Comparison of ENCODE assay signal across 8 mouse cellular contexts in genomic region chr5:144254811-144255631, GRCm38 (mm10). TPM values are rescaled to one million over a fixed set of nuclear protein-coding genes. Genes with fewer than 3 reads are reported as not detected.
DNase-seq lines count a peak whose midpoint lies in the region; ATAC-seq lines count a peak whose summit lies in the region.

No protein-coding gene starts in this region.

- H3K9ac ChIP-seq in intestine, embryonic 14.5 days (ENCODE audit: low read length) = peak overlapping the region; percentile 94

- intact Hi-C loops in gastrocnemius, postnatal 14 days (cut with DNase I; ENCODE audit: low total_unique reads) = no loop called here
- intact Hi-C loops in left cerebral cortex, postnatal 14 days (cut with DNase I) = no loop called here

- H3K4me2 ChIP-seq in intestine, embryonic 14.5 days (ENCODE audit: low read length) = peak overlapping the region; percentile 92

- ATAC-seq in intestine, embryonic 14.5 days (replicated peaks; ENCODE audit: low FRiP score, low TSS enrichment, low read depth) = peak; percentile 84
- ATAC-seq in megakaryocyte-erythroid progenitor cell, adult 5-6 weeks (replicated peaks; ENCODE audit: low FRiP score, low TSS enrichment, poor library complexity, severe bottlenecking) = peak; percentile 65

- DNase-seq in adrenal gland, adult 2 months = peak; percentile 93
- DNase-seq in embryo, embryonic 10.5 days (ENCODE audit: low spot score) = peak; percentile 95
- DNase-seq in gastrocnemius, postnatal 14 days = peak; percentile 86
- DNase-seq in intestine, embryonic 14.5 days (ENCODE audit: low spot score) = peak; percentile 92
- peak; percentile 76 to 80 for DNase-seq in left cerebral cortex, postnatal 14 days (ENCODE audit: low spot score in 2 of 2)
- DNase-seq in right cerebral cortex, postnatal 14 days = peak; percentile 80
- peak; percentile 95 for DNase-seq in yolk sac, embryonic 10.5 days (ENCODE audit: low spot score)

- under 1% methylated on average over 68 of the region's 84 CpGs for WGBS in intestine, embryonic 14.5 days

- H3K36me3 ChIP-seq in intestine, embryonic 14.5 days (ENCODE audit: control insufficient read depth, insufficient read depth, low read length) = peaks cover 12% of the 10 kb centered on the region; the same call in 1 of the 2 replicates

- H3K9me3 ChIP-seq in intestine, embryonic 14.5 days (ENCODE audit: control insufficient read depth, low read length) = peaks cover 3% of the 10 kb centered on the region; the same call in 1 of the 2 replicates

- peaks cover 39% of the 10 kb centered on the region for H3K4me1 ChIP-seq in intestine, embryonic 14.5 days (replicated peaks; ENCODE audit: control insufficient read depth, insufficient read depth, low read length)

- no peaks in the 10 kb centered on the region for H3K27me3 ChIP-seq in intestine, embryonic 14.5 days (replicated peaks; ENCODE audit: control insufficient read depth, insufficient read depth, low read length)

- peak overlapping the region; percentile 91 for H3K4me3 ChIP-seq in intestine, embryonic 14.5 days (ENCODE audit: low read depth, low read length)

- peak overlapping the region; percentile 93 for H3K27ac ChIP-seq in intestine, embryonic 14.5 days (ENCODE audit: low read depth)

RNA-seq across cellular contexts. Expression of gene Bri3, which starts 10.8 kb away (rescaled TPM):
- 100 to 1,000 TPM; 127 TPM for total RNA-seq in adrenal gland, adult 2 months (2021)
- 248 and 377 TPM in 2 replicates for polyA plus RNA-seq in adrenal gland, adult 2 months (2012; rRNA removed)
- 10 to 100 TPM; 39.1 to 39.7 TPM for total RNA-seq in gastrocnemius, postnatal 14 days (2021)
- polyA plus RNA-seq in intestine, embryonic 14.5 days (2014; fragmentation: Nextera tagmentation; extraction: Ambion mirVana) = 103 and 118 TPM in 2 replicates
- 10 to 100 TPM; 62.1 to 75.0 TPM for total RNA-seq in left cerebral cortex, postnatal 14 days (2021)
- total RNA-seq in megakaryocyte-erythroid progenitor cell, adult 5-6 weeks (2014; fragmentation: Nextera tagmentation) = 29.3 and 44.6 TPM in 2 replicates
- total RNA-seq in megakaryocyte-erythroid progenitor cell, adult 5-6 weeks (2017) = 11.2 and 17.9 TPM in 2 replicates

RNA-seq across cellular contexts. Expression of gene Tecpr1, which starts 31.6 kb away (rescaled TPM):
- total RNA-seq in adrenal gland, adult 2 months (2021) = 100 to 1,000 TPM in 1 of 2 experiments, 10 to 100 TPM in 1; 77.8 to 125 TPM
- polyA plus RNA-seq in adrenal gland, adult 2 months (2012; rRNA removed) = 130 and 135 TPM in 2 replicates
- total RNA-seq in gastrocnemius, postnatal 14 days (2021) = 10 to 100 TPM; 13.9 to 17.8 TPM
- polyA plus RNA-seq in intestine, embryonic 14.5 days (2014; fragmentation: Nextera tagmentation; extraction: Ambion mirVana) = 18.9 and 19.4 TPM in 2 replicates
- 10 to 100 TPM; 84.8 to 90.0 TPM for total RNA-seq in left cerebral cortex, postnatal 14 days (2021)
- total RNA-seq in megakaryocyte-erythroid progenitor cell, adult 5-6 weeks (2014; fragmentation: Nextera tagmentation) = 3.8 and 9.4 TPM in 2 replicates
- 1.7 and 5.1 TPM in 2 replicates for total RNA-seq in megakaryocyte-erythroid progenitor cell, adult 5-6 weeks (2017)

Comparison
In these comparisons a context has a peak if more than half of its experiments do, and no peak if none do; other contexts are left out.
1. Peak in every context shown above with its lines: DNase-seq, ATAC-seq, H3K4me3 ChIP-seq and H3K27ac ChIP-seq.
2. RNA of gene Tecpr1, which starts 31.6 kb away (total RNA-seq): 77.8 to 125 TPM in adrenal gland, adult 2 months and 84.8 to 90.0 TPM in left cerebral cortex, postnatal 14 days; 13.9 to 17.8 TPM in gastrocnemius, postnatal 14 days and 1.7 to 9.4 TPM in megakaryocyte-erythroid progenitor cell, adult 5-6 weeks; every median in the first group is over 4 times any median in the second.